In the genomic region with DNA sequence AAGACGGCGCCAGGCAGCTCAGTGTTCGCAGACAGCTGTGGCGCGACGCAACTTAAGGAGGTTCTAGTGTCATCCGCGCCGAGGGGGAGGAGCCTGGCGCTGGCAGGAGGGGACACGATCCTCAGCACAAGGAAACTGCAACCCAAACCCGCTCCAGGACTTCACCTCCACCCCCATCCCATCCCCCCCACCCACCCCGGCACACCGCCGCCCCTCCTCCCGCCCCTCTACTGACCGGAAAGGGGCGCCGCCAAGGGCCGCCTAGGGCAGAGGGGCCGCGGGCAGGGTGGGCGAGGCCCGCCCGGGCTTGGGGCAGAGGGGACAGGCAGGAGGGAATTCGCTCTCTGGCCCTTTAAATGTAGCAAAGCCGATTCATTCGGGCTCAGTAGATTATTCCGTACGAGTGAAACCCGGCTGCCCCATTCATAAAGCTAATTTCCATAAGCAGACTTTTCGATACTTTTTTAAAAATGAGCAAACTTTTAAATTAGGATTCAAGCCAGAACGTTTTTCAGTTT, we compare ENCODE assay signal across 8 mouse cellular contexts. TPM values are rescaled to one million over a fixed set of nuclear protein-coding genes. Genes with fewer than 3 reads are reported as not detected.
DNase-seq lines count a peak whose midpoint lies in the region; ATAC-seq lines count a peak whose summit lies in the region.

No protein-coding gene starts in this region.

- H3K27me3 ChIP-seq in forebrain, embryonic 10.5 days (ENCODE audit: poor library complexity, severe bottlenecking): peaks cover 99% of the 10 kb centered on the region
- peaks cover 40% of the 10 kb centered on the region for H3K27me3 ChIP-seq in hindbrain, embryonic 16.5 days (replicated peaks; ENCODE audit: control insufficient read depth, insufficient read depth, low read length)
- peaks cover 100% of the 10 kb centered on the region for H3K27me3 ChIP-seq in liver, embryonic 13.5 days

- H3K36me3 ChIP-seq in forebrain, embryonic 10.5 days (replicated peaks): no peaks in the 10 kb centered on the region
- no peaks in the 10 kb centered on the region for H3K36me3 ChIP-seq in hindbrain, embryonic 16.5 days (ENCODE audit: control insufficient read depth, insufficient read depth, low read length)
- no peaks in the 10 kb centered on the region for H3K36me3 ChIP-seq in liver, embryonic 13.5 days

- WGBS in forebrain, embryonic 10.5 days: under 1% methylated on average over 33 of the region's 33 CpGs
- under 1% methylated on average over 24 of the region's 33 CpGs for WGBS in hindbrain, embryonic 16.5 days
- under 1% methylated on average over 33 of the region's 33 CpGs for WGBS in liver, embryonic 13.5 days (ENCODE audit: insufficient replicate concordance)

- ATAC-seq in hindbrain, embryonic 16.5 days: peak; percentile 34; the same call in 1 of the 2 replicates
- ATAC-seq in liver, embryonic 13.5 days (ENCODE audit: low read depth): peak; percentile 27; the same call in 1 of the 2 replicates
- ATAC-seq in megakaryocyte-erythroid progenitor cell, adult 5-6 weeks (replicated peaks; ENCODE audit: low FRiP score, low TSS enrichment, poor library complexity, severe bottlenecking): no peak

- peak overlapping the region; percentile 84 for H3K4me2 ChIP-seq in hindbrain, embryonic 16.5 days (ENCODE audit: low read length)
- peak overlapping the region; percentile 74 for H3K4me2 ChIP-seq in liver, embryonic 13.5 days

- peak overlapping the region; percentile 42 for H3K9ac ChIP-seq in hindbrain, embryonic 16.5 days (ENCODE audit: low read depth, low read length)
- peak overlapping the region; percentile 49; the same call in 1 of the 2 replicates for H3K9ac ChIP-seq in liver, embryonic 13.5 days

- H3K9me3 ChIP-seq in forebrain, embryonic 10.5 days: no peaks in the 10 kb centered on the region
- H3K9me3 ChIP-seq in hindbrain, embryonic 16.5 days (ENCODE audit: control insufficient read depth, low read length): no peaks in the 10 kb centered on the region
- H3K9me3 ChIP-seq in liver, embryonic 13.5 days (replicated peaks): no peaks in the 10 kb centered on the region

- H3K4me3 ChIP-seq in forebrain, embryonic 10.5 days: peak overlapping the region; percentile 58
- peak overlapping the region; percentile 46 for H3K4me3 ChIP-seq in hindbrain, embryonic 16.5 days (ENCODE audit: low read length)
- peak overlapping the region; percentile 58 for H3K4me3 ChIP-seq in liver, embryonic 13.5 days (replicated peaks)

- 0 out of 2 replicates have a peak overlapping the region, but pooled peaks have one; percentile 40 for H3K27ac ChIP-seq in forebrain, embryonic 10.5 days
- no peak overlapping the region; the same call in 1 of the 2 replicates for H3K27ac ChIP-seq in hindbrain, embryonic 16.5 days (ENCODE audit: low read depth, low read length)
- H3K27ac ChIP-seq in liver, embryonic 13.5 days: peak overlapping the region; percentile 68

- H3K4me1 ChIP-seq in forebrain, embryonic 10.5 days: peaks cover 79% of the 10 kb centered on the region
- H3K4me1 ChIP-seq in hindbrain, embryonic 16.5 days (ENCODE audit: control insufficient read depth, insufficient read depth, low read depth, low read length): peaks cover 11% of the 10 kb centered on the region; the same call in 1 of the 2 replicates
- peaks cover 32% of the 10 kb centered on the region for H3K4me1 ChIP-seq in liver, embryonic 13.5 days (replicated peaks)

- DNase-seq in spleen, postnatal 36 days (ENCODE audit: low spot score in 2 of 2): peak; percentile 42 to 43
- DNase-seq in spleen, adult 12 weeks (ENCODE audit: low spot score): no peak
- DNase-seq in forebrain, embryonic 10.5 days (ENCODE audit: extremely low spot score, low spot score): peak; percentile 77
- no peak for DNase-seq in liver, embryonic 13.5 days
- DNase-seq in natural killer cell, adult 2 months (ENCODE audit: low spot score in 2 of 2): peak; percentile 58 to 67
- no peak for DNase-seq in right cerebral cortex, postnatal 25 days

RNA-seq across cellular contexts. Expression of a gene that starts 2.4 kb away (rescaled TPM):
- 0.42 and 0.50 TPM in 2 replicates for polyA plus RNA-seq in forebrain, embryonic 10.5 days (2016; fragmentation: Nextera tagmentation; extraction: Ambion mirVana)
- 0.28 and 0.47 TPM in 2 replicates for polyA plus RNA-seq in hindbrain, embryonic 16.5 days (2015; fragmentation: Nextera tagmentation; extraction: Ambion mirVana)
- polyA plus RNA-seq in liver, embryonic 13.5 days (2015; fragmentation: Nextera tagmentation; extraction: Ambion mirVana): not detected in 2 replicates
- total RNA-seq in megakaryocyte-erythroid progenitor cell, adult 5-6 weeks (2014; fragmentation: Nextera tagmentation): not detected in 2 replicates
- total RNA-seq in megakaryocyte-erythroid progenitor cell, adult 5-6 weeks (2017): not detected in 2 replicates

RNA-seq across cellular contexts. Expression of a gene that starts 10.7 kb away (rescaled TPM):
- polyA plus RNA-seq in forebrain, embryonic 10.5 days (2016; fragmentation: Nextera tagmentation; extraction: Ambion mirVana): 0.54 TPM in 1 of 2 replicates, not detected in the other
- polyA plus RNA-seq in hindbrain, embryonic 16.5 days (2015; fragmentation: Nextera tagmentation; extraction: Ambion mirVana): 0.35 and 1.1 TPM in 2 replicates
- not detected in 2 replicates for polyA plus RNA-seq in liver, embryonic 13.5 days (2015; fragmentation: Nextera tagmentation; extraction: Ambion mirVana)
- not detected in 2 replicates for total RNA-seq in megakaryocyte-erythroid progenitor cell, adult 5-6 weeks (2014; fragmentation: Nextera tagmentation)
- not detected in 2 replicates for total RNA-seq in megakaryocyte-erythroid progenitor cell, adult 5-6 weeks (2017)

RNA-seq across cellular contexts. Expression of a gene that starts 11.2 kb away (rescaled TPM):
- 4.2 and 7.3 TPM in 2 replicates for polyA plus RNA-seq in forebrain, embryonic 10.5 days (2016; fragmentation: Nextera tagmentation; extraction: Ambion mirVana)
- 27.2 and 33.8 TPM in 2 replicates for polyA plus RNA-seq in hindbrain, embryonic 16.5 days (2015; fragmentation: Nextera tagmentation; extraction: Ambion mirVana)
- polyA plus RNA-seq in liver, embryonic 13.5 days (2015; fragmentation: Nextera tagmentation; extraction: Ambion mirVana): 1.5 TPM in 2 replicates
- 0.57 and 5.3 TPM in 2 replicates for total RNA-seq in megakaryocyte-erythroid progenitor cell, adult 5-6 weeks (2014; fragmentation: Nextera tagmentation)
- 0.23 and 1.8 TPM in 2 replicates for total RNA-seq in megakaryocyte-erythroid progenitor cell, adult 5-6 weeks (2017)

Comparison
In these comparisons a context has a peak if more than half of its experiments do, and no peak if none do; other contexts are left out.
1. DNase-seq: peak in spleen, postnatal 36 days (2 of 2), forebrain, embryonic 10.5 days (single experiment) and natural killer cell, adult 2 months (2 of 2); none in spleen, adult 12 weeks (single experiment), liver, embryonic 13.5 days (single experiment) and right cerebral cortex, postnatal 25 days (single experiment).
2. Peak in every context shown above with its lines, with median percentiles within 50 percentile points of each other: H3K4me3 ChIP-seq.